Mouse (Mus musculus) gastrocnemius, postnatal 25 days (tissue): ENCODE results near the gene Syt9. TPM values are rescaled to one million over a fixed set of nuclear protein-coding genes. Genes with fewer than 3 reads are reported as not detected.
A peak's percentile ranks its signal among the peaks of the same experiment; 100 is the strongest.

Experiments
- DNase-seq: peaks from one replicate; pipeline ENCODE4 v3.0.0; 2022
- long read RNA-seq, 2 experiments: library from polyadenylated mRNA; stranded (forward); transcript quantifications; one replicate each; pipeline ENCODE4 v2.0.0; 2021
- total RNA-seq, 2 experiments: library from RNA; stranded (reverse); gene quantifications; 1 replicate in 1 of 2; 2 replicates in 1 of 2; pipeline ENCODE4 v1.2.3; 2021

Gene Syt9
- total RNA-seq: under 1 TPM; 0.32 to 0.41 TPM
- long read RNA-seq, experiment 1, partial matches to known transcripts: 0 of 1 reads
- long read RNA-seq, experiment 1, other reads (novel, unspliced or antisense): 0 of 1 reads
- long read RNA-seq, experiment 2: 0 reads

GRCm38 (mm10) chr7:107370232-107371125, at the start of gene Syt9:
Syt9 (plus strand) TSS chr7:107370728.
- DNase-seq: peak; percentile 20

GRCm38 (mm10) chr7:107339013-107339412, 31.5 kb upstream of the Syt9 start:
- DNase-seq: no peak

GRCm38 (mm10) chr7:107339560-107340057, 30.9 kb upstream of the Syt9 start:
- DNase-seq: no peak

DNA sequence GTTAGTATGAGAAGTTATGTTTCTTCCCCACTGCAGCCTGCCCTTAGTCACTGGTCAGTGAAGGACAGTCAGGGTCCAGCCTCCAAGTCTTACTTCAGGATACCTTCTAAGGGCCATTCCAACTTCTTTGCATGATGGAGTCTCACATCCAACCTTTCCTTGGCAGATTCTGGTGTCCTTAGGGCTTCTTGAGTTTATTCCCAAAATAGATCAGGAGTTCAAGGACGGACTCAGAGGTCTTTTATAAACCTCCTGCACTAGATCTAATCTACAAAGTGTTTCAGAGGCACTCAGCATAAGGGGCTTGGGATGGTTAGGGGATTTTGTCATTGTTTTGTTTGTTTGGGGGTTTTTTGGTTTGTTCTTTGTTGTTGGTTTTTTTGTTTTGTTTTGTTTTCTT, 30.3 kb upstream of the Syt9 start:
- DNase-seq: no peak

DNA sequence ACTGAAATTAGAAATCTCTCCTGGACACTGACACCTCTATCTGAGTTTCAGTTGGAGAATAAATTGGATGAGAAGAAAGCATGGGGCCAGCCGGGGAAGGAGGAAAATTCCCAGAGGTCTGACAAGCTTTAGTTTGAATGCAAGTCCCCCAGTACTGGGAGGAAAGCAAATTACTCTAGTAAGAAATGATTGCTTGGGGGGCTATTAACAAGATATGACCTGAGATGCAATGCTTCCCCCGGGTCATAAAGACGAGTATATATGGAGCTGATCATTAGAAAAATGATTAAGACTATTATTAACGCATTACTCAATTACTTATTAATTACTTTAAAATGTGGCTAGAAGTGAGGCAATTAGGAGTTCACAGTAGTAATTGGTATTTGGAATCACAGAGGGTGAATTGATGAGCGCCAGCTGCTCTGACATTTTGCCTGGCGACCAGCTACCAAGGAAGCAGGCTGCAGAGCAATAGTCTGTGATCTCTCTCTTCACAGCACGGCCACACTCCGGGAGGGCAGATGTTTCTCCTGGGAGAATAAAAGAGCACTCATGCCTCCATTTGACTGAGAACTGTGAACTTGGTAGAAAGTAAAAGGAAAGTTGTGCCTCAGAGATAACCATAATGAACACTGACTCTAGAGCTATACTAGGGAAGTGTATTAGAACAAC, 28.9 kb upstream of the Syt9 start:
- DNase-seq: no peak

DNA sequence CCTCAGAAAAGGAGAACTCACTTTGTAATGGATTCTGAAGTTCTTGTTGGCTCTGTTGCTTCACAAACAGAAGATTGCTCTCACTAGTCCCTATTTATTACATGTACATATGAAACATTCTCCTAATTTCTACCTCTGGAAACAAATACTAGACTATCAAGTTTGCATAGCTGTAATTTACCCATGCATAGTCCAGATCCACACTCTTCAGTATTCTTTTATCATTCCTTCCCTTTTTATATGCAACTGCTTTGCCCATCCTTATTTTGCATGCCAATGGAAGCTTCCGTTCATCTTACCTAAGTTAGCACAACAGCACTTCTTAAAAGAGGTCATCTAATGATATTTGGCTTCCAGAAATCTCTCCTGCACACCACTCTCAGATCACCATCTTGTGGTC, 21.3 kb upstream of the Syt9 start:
- no peak for DNase-seq

DNA sequence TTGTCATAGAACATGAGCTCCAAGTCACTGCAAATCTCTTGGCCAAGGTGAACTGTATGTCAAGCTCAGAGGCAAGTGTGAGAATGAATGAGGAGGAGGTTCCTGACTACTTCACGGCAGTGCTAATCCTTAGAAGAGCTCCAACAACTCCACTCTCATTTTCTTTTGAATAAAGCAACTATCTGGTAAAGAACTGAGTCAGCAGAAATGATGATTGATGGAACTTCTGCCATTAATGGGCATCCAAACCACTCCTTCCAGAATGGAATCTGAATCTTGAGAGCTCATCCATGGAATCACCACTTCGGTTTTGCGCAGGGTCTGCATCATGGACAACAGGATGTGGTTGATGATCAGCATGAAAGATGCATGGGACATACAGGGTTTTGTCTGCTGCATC, 8.4 kb upstream of the Syt9 start:
- no peak for DNase-seq

- DNase-seq: no peak
Measured at GRCm38 (mm10) chr7:107362634-107363033, 7.9 kb upstream of the Syt9 start.

GRCm38 (mm10) chr7:107371126-107371920, 795 bp downstream of the Syt9 start:
- no peak for DNase-seq

DNA sequence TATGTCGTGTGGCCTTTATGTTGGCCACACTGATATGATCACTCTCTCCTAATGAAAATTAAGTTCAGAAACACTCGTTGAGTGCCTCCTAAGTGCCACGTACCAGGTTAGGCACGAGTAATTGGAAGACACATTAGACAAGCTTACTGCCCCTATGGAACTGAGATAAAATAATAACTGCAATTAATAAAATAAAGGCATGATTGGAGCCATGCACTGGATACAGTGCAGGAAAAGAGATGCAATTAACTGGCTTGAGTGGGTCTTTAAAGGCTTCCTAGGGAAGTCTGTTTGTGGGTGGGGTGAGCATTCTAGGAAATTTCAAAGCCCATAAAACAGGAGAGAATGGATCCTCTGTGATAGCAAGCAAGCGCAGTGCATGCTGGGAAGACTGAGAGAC, 10.0 kb downstream of the Syt9 start:
- no peak for DNase-seq

DNA sequence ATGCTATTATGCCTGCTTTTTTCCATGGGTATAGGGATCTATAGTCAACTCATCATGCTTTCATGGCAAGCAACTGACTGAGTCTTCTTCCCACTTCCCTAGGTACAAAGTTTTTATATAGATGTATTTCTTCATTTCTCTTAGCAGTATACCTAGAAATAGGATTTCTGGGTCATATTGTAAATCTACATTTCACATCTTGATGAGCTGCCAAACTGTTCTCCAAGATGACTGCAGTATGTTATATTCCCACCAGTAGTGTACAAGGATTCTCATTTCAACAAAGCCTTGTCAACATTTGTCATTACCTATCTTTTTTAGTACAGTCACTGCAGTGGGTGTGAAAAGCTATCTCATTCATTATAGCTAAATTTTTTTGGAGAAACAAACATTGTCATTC, 19.1 kb downstream of the Syt9 start:
- no peak for DNase-seq

DNA sequence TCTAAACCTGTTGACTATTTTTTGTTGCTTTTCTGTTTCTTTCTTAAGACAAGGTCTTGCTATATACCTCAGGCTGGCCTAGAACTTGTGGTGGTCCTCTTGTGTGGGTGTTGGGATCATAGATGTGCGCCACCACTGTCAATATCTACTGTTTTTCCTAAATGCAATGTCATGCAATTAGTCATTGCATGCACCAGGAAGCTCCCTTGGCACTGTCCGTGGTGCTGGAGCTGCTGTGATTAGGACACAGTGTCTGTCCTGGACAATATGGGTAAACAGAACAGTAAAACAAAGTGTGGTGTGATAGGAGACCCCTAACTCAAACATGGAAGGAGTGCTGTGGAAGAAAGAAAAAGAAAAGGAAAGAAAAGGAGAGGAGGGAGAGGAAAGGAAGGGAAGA, 22.2 kb downstream of the Syt9 start:
- DNase-seq: no peak

DNA sequence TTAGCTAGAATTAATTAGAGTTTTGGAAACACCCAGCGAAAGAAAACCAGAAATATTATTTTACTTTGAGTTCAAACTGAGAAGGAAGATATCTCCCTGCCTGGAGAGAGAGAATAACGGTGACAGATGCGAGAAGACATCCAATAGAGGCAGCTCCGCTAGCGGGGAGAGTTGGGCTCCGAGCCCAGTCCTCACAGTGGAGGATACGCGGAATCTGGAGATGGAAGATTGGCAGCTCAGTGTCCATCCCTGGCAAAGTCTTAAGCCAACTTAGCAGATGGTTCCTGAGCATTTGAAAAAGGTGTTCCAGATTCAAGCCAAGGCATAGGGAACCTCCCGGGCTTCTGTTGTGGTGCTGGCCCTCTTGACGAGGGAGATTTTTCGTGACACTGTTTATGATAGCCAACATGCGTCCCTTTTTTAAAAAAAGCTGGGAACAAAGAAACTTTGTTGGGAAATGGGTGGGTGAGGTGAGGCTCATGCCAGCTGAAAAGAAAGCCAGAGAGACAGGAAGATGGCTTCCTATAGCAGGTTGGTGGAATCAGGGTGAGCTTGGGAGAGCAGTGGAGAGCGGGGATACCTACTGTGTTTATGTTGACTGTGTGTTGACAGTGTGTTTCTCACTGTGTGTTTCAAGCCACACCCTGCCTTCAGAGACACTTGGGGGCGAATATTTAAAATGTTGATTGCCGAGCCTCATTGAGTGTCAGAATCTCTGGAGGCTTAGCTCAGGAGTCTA, 29.7 kb downstream of the Syt9 start:
- DNase-seq: no peak

- no peak for DNase-seq
Measured at GRCm38 (mm10) chr7:107403261-107403660, 32.7 kb downstream of the Syt9 start.

DNA sequence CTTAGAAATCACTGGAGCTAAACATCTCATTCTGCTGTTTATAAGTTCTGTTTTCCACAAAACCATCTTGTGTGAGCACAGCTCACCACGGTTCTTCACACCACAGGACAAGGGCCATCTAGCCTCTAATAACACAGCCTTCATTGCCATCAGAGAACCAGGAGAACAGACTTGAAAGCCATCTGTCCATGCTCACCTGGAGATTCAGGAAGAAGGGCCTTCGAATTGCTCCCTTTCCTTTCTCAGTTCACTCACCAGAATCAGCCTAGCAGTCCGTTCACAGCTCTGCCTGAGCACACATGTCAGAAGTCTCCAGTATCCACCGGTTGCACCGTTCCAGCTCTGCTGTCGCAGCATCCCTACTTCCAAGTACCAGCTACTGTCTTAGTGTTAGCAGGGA, 44.4 kb downstream of the Syt9 start:
- DNase-seq: no peak

DNA sequence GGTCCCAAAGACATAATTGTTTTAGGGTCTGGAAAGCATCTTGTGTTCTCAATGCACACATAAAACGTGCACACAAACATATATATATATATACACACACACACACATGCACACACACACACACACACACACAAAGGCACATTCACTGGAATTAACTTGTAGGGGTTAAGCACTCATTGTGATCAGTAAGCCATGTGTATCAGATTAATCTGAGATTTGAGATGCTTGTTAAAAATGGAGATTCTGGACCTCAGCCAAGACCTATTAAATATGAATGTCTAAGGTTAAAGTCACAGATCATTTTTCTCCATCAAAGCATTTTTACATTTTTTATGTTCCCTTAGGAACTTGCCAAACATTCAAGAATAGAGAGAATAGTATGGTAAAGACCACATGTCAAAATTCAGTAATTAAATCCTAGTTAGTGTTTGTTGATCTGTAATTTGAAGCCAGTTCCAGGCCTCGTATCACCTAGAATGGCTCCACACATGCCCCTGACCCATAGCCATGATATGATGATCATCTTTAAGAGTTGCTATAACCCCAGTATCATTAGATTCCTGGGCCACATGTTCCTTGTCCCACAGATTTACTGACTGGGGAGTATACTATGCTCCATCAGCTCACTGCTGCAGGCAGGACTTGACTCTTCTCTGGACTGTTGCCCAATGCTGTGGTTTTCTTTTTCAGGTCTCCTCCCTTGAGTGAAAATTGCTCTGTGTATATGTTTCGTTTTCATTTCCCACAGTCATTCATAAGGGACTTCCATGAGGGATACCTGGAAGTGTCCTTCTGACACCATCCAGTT, 46.7 kb downstream of the Syt9 start:
- no peak for DNase-seq

DNA sequence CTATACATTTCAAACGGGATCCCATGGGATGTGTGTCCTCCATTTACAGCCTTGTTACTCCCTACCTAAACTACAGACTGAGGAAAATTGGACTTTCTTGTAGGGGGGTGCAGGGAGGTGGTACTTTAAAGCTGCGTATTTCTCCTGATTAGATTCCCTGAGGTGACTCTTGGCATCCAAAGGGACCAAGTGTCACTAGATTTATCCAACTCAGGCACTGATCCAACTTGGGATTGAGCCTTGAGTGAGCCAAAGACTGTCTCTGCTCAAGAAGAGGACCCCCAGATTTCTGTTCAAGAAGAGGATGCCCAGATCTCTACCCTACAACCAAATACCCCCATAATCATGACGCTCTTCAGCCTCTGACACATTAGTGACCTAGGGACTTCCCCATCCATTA, 66.9 kb downstream of the Syt9 start:
- no peak for DNase-seq

DNA sequence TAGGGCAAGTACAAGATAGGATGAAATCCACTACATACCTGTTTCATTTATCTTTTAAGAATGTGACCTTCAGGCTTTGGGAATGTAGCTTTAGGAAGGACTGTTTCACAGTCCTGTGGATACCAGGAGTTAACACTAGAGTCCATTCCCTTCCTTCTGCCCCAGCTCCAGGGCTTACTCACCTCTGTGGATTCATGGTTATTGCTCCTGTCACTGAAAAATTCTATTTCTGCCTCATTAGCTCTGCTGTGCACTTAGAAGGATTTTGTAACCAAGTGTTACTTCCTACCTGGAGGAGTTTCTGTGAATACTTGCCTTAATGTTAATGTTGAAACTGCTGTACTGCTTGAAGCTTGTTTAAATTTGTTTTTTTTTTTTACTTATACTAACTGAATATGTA, 74.1 kb downstream of the Syt9 start:
- DNase-seq: no peak

- DNase-seq: no peak
Measured at GRCm38 (mm10) chr7:107454660-107455059, 84.1 kb downstream of the Syt9 start.

DNA sequence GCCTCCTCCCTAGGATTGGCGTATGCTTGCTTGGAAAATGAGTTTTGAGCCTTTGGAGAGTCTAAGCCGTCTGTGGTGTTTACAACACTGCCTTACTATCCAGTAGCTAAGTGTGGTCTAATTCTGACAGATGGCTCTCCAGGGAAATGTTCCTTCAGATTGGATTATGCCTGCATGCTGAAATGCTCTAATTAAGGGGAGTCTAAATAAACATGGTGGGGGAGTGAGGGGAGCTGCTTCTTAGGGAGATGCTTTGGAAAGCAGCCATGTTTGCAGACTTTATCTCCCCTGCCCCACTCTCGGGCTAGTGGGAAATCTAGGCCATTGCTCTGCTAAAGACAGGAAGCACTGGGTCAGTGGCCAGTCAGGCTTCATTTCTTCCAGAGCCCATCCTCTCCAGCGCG, 84.6 kb downstream of the Syt9 start:
- no peak for DNase-seq

- no peak for DNase-seq
Measured at GRCm38 (mm10) chr7:107461167-107461566, 90.6 kb downstream of the Syt9 start.
